8 mouse cellular contexts compared by ENCODE assay signal in genomic region chr17:23740598-23741021, GRCm38 (mm10). TPM values are rescaled to one million over a fixed set of nuclear protein-coding genes. Genes with fewer than 3 reads are reported as not detected.
DNase-seq lines count a peak whose midpoint lies in the region; ATAC-seq lines count a peak whose summit lies in the region.

Gene Paqr4, minus strand, starts transcription at chr17:23740867.

- peak within 1 kb of the TSS; percentile 61 for H3K27ac ChIP-seq in neural tube, embryonic 11.5 days (ENCODE audit: low read depth, low read length)
- H3K27ac ChIP-seq in heart, embryonic 10.5 days: peak within 1 kb of the TSS; percentile 72

- peak within 1 kb of the TSS; percentile 87 for H3K4me2 ChIP-seq in neural tube, embryonic 11.5 days (ENCODE audit: low read depth)

- peaks cover 12% of the 10 kb centered on the region for H3K4me1 ChIP-seq in neural tube, embryonic 11.5 days (ENCODE audit: control insufficient read depth, insufficient read depth, low read length)
- peaks cover 54% of the 10 kb centered on the region for H3K4me1 ChIP-seq in heart, embryonic 10.5 days
- peaks cover 68% of the 10 kb centered on the region for H3K4me1 ChIP-seq in megakaryocyte, embryonic 14.5 days

- peak within 1 kb of the TSS; percentile 50 for H3K4me3 ChIP-seq in neural tube, embryonic 11.5 days (ENCODE audit: low read depth, low read length)
- peak within 1 kb of the TSS; percentile 68 for H3K4me3 ChIP-seq in heart, embryonic 10.5 days
- peak within 1 kb of the TSS; percentile 92 for H3K4me3 ChIP-seq in megakaryocyte, embryonic 14.5 days (replicated peaks)

- no peak for ATAC-seq in neural tube, embryonic 11.5 days (ENCODE audit: insufficient read depth, low FRiP score, low TSS enrichment)

- H3K27me3 ChIP-seq in neural tube, embryonic 11.5 days (ENCODE audit: control insufficient read depth, insufficient read depth, low read length): peaks cover 57% of the 10 kb centered on the region
- H3K27me3 ChIP-seq in heart, embryonic 10.5 days (ENCODE audit: insufficient read depth, poor library complexity, severe bottlenecking): peaks cover 87% of the 10 kb centered on the region
- peaks cover 90% of the 10 kb centered on the region for H3K27me3 ChIP-seq in megakaryocyte, embryonic 14.5 days (replicated peaks)

- peak within 1 kb of the TSS; percentile 76 for H3K9ac ChIP-seq in neural tube, embryonic 11.5 days (ENCODE audit: low read length)

- 5% methylated on average over 13 of the region's 13 CpGs for WGBS in neural tube, embryonic 11.5 days
- WGBS in heart, embryonic 10.5 days: 4% methylated on average over 13 of the region's 13 CpGs

- H3K36me3 ChIP-seq in neural tube, embryonic 11.5 days (ENCODE audit: control insufficient read depth, insufficient read depth, low read length): no peaks in the 10 kb centered on the region
- H3K36me3 ChIP-seq in heart, embryonic 10.5 days: peaks cover 18% of the 10 kb centered on the region
- peaks cover 6% of the 10 kb centered on the region for H3K36me3 ChIP-seq in megakaryocyte, embryonic 14.5 days (replicated peaks; ENCODE audit: low read length)

- no peaks in the 10 kb centered on the region for H3K9me3 ChIP-seq in neural tube, embryonic 11.5 days (ENCODE audit: control insufficient read depth, low read length)
- H3K9me3 ChIP-seq in heart, embryonic 10.5 days: no peaks in the 10 kb centered on the region
- peaks cover 3% of the 10 kb centered on the region; the same call in 1 of the 2 replicates for H3K9me3 ChIP-seq in megakaryocyte, embryonic 14.5 days

- DNase-seq in neural tube, embryonic 11.5 days (ENCODE audit: low spot score): no peak
- no peak for DNase-seq in neural tube, embryonic 10.5 days (ENCODE audit: extremely low spot score, low spot score)
- DNase-seq in c-Kit-positive CD71-positive TER-119-positive erythroid progenitor cells, embryonic 14.5 days (ENCODE audit: low spot score): peak; percentile 64
- no peak for DNase-seq in heart, embryonic 10.5 days (ENCODE audit: low spot score)
- no peak for DNase-seq in layer of hippocampus, postnatal 25 days (ENCODE audit: extremely low spot score in 1 of 2, low spot score in 1 of 2)
- DNase-seq in embryo, embryonic 9.5 days (ENCODE audit: extremely low spot score): no peak
- DNase-seq in yolk sac, embryonic 10.5 days (ENCODE audit: low spot score): no peak

RNA-seq across cellular contexts. Expression of gene Paqr4, which starts in this region (rescaled TPM):
- 31.4 and 37.1 TPM in 2 replicates for polyA plus RNA-seq in neural tube, embryonic 11.5 days (2014; fragmentation: Nextera tagmentation; extraction: Ambion mirVana)
- 8.7 and 9.3 TPM in 2 replicates for polyA plus RNA-seq in heart, embryonic 10.5 days (2016; fragmentation: Nextera tagmentation; extraction: Ambion mirVana)
- total RNA-seq in layer of hippocampus, postnatal 25 days (2021): 10 to 100 TPM; 55.1 to 58.7 TPM
- polyA plus RNA-seq in megakaryocyte, embryonic 14.5 days (2012; ENCODE audit: insufficient read depth, low replicate concordance): 1.7 TPM in 1 of 2 replicates, not detected in the other
